Mouse (Mus musculus): ENCODE measurements around the gene Gm20388.

Gene Gm20388

GRCm38 (mm10) chr8:124343151-124343550, 4432.5 kb downstream of the Gm20388 start:
- DNase-seq (ENCODE audit: low spot score): no peak

DNA sequence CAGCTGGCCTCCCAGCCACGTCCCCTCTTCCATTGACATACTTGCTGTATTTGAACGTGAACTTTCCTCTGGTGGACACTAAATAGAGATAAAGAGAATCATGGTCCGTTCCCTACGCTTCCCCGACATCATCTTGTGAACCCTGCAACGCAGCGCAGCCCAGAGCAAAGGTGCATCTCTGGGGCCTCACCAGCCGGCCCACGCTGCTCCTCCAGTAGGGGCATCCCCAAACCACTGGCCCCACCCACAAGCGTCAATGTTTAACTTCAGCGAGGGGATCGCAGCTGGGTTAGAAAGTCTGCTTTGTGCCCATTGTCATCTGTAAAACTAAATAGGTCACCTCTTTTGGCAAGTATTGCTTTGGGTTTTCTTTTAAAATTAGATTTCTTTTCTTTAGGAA, 4433.4 kb downstream of the Gm20388 start:
- no peak for DNase-seq (ENCODE audit: low spot score)

GRCm38 (mm10) chr8:124345098-124345497, 4434.5 kb downstream of the Gm20388 start:
- DNase-seq (ENCODE audit: low spot score): no peak

DNA sequence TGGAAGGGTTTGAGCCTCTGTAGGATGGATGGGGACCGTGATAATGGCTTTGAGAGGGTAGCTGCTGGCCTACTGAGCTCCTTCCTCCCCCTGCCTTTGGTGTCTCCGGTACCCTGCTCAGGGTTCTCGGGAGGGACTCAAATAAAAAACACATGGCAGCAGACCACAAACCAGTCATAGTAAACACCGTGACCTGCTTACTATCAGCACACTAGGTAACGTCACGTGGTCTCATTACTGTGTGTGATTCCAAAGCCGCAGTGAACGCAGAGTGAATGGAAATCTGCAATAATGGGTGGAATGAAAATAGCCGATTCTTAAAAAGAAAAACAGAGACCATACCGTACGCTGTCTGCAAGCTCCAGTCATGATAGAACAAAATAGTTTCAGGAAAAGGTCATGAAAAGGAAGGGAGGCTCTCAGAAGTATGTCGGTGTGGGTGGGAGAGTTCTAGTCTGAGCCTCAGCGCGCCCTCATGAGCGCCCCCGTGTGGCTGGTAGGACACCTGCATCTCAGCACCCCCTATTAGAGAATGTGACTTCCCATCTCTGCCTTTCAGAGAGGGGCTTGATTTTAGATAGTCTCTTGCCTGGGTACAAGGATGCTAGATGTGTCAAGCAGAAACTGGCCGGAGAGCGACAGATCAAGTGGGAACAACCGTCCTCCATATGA, 4436.3 kb downstream of the Gm20388 start:
- DNase-seq (ENCODE audit: low spot score): peak; percentile 65

DNA sequence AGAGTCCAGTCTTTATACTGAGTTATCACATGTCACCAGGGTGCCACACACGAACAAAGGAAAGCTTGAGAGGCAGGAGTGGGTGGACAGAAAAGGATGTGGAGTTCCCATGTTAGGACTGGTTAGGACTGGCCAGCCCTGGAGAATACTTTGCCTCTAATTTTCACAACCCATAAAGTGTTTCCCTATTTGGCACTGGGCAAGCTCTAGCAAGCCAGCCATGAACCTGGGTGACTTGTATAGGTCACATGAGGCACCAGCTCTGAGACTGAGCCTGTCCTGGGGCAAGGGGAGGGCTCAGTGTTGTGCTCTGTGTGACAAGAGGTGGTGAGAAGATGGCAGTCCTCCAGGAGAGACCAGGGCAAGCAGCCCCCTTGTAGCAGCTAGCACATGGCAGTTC, 4437.4 kb downstream of the Gm20388 start:
- no peak for DNase-seq (ENCODE audit: low spot score)

- DNase-seq (ENCODE audit: low spot score): peak; percentile 83
Measured at GRCm38 (mm10) chr8:124349663-124350062, 4439.0 kb downstream of the Gm20388 start.

- no peak for DNase-seq (ENCODE audit: low spot score)
Measured at GRCm38 (mm10) chr8:124351636-124352035, 4441.0 kb downstream of the Gm20388 start.

GRCm38 (mm10) chr8:124360911-124361310, 4450.3 kb downstream of the Gm20388 start:
- DNase-seq (ENCODE audit: low spot score): no peak

DNA sequence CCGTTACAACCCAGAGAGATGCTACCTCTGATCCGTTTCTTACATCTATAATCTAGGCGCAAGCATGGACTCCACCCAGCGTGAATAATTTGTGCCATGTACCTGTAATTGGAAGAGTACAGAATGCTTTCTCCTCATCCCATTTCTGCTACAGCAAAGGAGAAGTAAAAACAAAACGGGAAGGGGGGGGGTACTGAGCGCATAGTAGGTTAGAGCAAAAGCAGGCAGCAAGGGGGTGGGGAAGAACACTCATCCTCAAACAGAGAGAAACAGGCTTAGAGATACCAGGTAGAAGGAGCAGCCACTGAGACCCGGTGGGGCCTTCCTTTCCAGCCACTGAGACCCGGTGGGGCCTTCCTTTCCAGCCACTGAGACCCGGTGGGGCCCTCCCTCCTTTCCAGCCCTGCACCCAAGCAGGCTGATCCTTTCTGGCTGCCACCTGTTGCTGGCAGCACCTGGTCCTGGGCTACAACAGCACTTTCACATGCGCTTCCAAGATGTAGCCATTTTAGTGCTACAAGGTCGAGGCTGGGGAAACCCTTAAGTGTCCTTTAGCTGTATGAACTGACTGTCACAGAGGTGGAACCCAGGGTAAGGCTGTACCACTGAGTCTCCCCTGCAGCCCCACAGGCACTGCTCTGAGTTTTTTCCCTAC, 4451.3 kb downstream of the Gm20388 start:
- DNase-seq (ENCODE audit: low spot score): no peak

GRCm38 (mm10) chr8:124362589-124362988, 4451.9 kb downstream of the Gm20388 start:
- DNase-seq (ENCODE audit: low spot score): no peak

GRCm38 (mm10) chr8:124363337-124363736, 4452.7 kb downstream of the Gm20388 start:
- no peak for DNase-seq (ENCODE audit: low spot score)

DNA sequence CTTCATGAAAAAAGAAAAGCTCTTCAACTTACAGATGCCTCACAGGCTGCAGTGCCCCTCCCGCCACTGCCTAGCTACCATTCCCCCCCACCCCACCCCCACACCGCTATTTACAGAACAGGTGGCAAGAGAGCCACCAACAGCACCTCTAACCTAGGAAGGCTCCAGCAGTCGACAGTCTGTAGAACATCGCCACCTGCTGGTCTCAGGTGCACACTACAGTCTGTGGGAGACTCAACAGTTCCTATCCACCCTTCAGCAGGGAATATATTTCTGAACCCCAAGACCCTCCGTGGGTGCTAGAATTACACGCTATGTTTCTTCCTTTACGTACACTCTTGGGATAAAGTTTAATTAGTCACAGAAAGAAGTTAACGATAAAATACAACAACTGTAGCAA, 4457.6 kb downstream of the Gm20388 start:
- DNase-seq (ENCODE audit: low spot score): peak; percentile 61

- no peak for DNase-seq (ENCODE audit: low spot score)
Measured at GRCm38 (mm10) chr8:124370422-124371183, 4460.0 kb downstream of the Gm20388 start.

DNA sequence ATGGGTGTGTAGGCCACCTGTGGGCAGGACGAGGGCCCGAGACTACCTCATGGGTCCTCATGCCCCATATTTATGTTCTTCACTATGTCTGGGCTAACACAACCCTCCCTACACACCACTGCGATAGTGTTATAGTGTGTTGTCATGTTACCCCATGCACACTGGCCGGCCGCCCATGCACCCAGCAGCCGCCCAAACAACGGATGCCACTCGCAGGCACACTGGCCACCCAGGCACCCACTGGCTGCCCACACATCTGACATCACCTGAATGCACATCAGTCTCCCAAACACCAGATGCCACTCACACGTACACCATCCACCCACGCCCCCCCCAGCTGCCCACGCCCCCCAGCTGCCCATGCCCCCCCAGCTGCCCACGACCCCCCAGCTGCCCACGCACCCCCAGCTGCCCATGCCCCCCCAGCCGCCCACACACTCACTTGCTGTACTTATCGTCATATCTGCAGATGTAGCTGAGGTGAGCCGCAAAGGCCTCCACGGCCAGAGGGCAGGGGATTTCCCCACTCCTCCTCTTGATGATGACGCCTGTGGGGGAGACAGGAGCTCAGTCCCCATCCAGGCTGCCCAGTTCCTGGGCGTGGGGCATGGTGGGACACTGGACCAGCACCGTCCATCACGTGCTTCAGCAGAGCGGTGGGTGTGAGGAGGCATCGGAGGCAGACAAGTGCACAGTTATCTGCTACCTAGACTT, 4460.9 kb downstream of the Gm20388 start:
- DNase-seq (ENCODE audit: low spot score): no peak

- no peak for DNase-seq (ENCODE audit: low spot score)
Measured at GRCm38 (mm10) chr8:124373753-124374152, 4463.1 kb downstream of the Gm20388 start.

- DNase-seq (ENCODE audit: low spot score): no peak
Measured at GRCm38 (mm10) chr8:124375168-124375567, 4464.5 kb downstream of the Gm20388 start.

DNA sequence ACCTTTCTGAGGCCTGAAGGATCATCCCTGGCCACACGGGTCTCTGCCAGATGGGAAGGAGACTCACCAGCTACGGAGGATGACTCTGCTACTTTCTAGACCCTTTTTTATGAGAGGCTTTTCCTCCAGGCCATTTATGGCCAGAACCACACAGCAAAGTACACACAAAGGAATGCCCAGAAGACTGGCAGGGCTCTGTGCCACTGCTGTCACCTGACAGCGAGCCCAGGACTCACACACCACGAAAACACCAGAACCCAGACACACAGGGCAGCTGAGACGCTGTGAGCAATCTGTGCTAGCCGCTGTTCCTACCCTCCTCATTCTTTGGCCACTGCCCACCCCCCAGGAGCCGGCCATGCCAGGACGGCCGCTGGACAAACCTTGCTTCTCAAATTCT, 4465.1 kb downstream of the Gm20388 start:
- DNase-seq (ENCODE audit: low spot score): no peak

DNA sequence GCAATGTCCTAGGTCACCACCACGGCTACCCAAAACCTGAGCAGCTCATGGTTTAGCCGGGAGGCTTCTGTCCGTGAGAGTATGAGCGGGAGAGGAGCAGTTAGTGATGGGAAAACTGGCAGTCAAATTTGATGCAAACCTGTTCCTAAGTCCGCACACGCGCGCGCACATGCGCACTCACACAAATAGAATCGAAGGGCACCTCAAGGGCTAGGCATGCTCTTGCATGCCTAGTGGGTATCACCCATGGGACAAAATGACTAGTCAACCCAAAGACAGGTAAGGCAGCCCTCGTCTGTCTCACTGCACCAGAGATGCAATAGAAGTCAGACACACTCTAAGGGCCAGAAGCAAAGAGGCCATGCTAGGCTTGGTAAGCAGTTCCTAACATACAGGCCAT, 4465.8 kb downstream of the Gm20388 start:
- DNase-seq (ENCODE audit: low spot score): no peak

GRCm38 (mm10) chr8:124379289-124379688, 4468.6 kb downstream of the Gm20388 start:
- DNase-seq (ENCODE audit: low spot score): peak; percentile 34

DNA sequence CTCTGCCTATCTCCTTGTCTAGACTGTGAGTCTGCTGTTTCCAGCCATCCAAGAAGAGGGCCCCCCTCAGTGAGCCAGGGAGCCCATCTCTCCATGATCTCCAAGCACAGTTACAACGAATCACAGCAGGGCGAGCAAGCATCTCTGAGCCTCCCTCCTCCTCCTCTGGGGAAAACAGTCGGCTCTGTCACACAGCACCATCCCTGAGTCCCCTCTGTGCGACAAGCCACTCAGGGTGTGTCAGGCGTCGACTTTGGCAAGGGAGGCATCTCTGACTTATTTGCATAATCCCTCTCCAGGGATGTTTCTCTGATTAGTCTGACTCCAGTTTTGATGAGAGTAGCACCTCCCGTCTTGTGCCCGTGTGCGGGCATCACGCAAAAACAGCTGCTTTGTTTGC, 4471.6 kb downstream of the Gm20388 start:
- DNase-seq (ENCODE audit: low spot score): no peak

- no peak for DNase-seq (ENCODE audit: low spot score)
Measured at GRCm38 (mm10) chr8:124384336-124384735, 4473.7 kb downstream of the Gm20388 start.

GRCm38 (mm10) chr8:124386225-124386899, 4475.7 kb downstream of the Gm20388 start:
- no peak for DNase-seq (ENCODE audit: low spot score)
